Mouse (Mus musculus) lung, postnatal 10 days (tissue): ENCODE results near the gene Ctdspl.
A peak's percentile ranks its signal among the peaks of the same experiment; 100 is the strongest.

Experiments used
- DNase-seq: peaks from one replicate; pipeline ENCODE4 v3.0.0; 2021

The Ctdspl gene

GRCm38 (mm10) chr9:119070173-119070825 is 144.0 kb downstream of the Ctdspl start:
- DNase-seq: no peak

GRCm38 (mm10) chr9:119071786-119072185 is 145.5 kb downstream of the Ctdspl start:
- peak; percentile 35 for DNase-seq

GRCm38 (mm10) chr9:119073184-119073895 is 147.1 kb downstream of the Ctdspl start:
- peak; percentile 64 for DNase-seq

GRCm38 (mm10) chr9:119075685-119076084 is 149.4 kb downstream of the Ctdspl start:
- no peak for DNase-seq

- DNase-seq: no peak
Observed at GRCm38 (mm10) chr9:119080040-119080675, 153.9 kb downstream of the Ctdspl start.

GRCm38 (mm10) chr9:119082039-119082438 is 155.8 kb downstream of the Ctdspl start:
- no peak for DNase-seq

GRCm38 (mm10) chr9:119082656-119083430 is 156.6 kb downstream of the Ctdspl start:
- DNase-seq: no peak

- DNase-seq: no peak
Observed at GRCm38 (mm10) chr9:119083966-119084365, 157.7 kb downstream of the Ctdspl start.

GRCm38 (mm10) chr9:119086451-119086850 is 160.2 kb downstream of the Ctdspl start:
- DNase-seq: no peak

GRCm38 (mm10) chr9:119087309-119087708 is 161.1 kb downstream of the Ctdspl start:
- no peak for DNase-seq

- DNase-seq: peak; percentile 93
Observed at GRCm38 (mm10) chr9:119088148-119088801, 162.0 kb downstream of the Ctdspl start.

- DNase-seq: no peak
Observed at GRCm38 (mm10) chr9:119089437-119089836, 163.2 kb downstream of the Ctdspl start.

- DNase-seq: no peak
Observed at GRCm38 (mm10) chr9:119090462-119090861, 164.2 kb downstream of the Ctdspl start.

- no peak for DNase-seq
Observed at GRCm38 (mm10) chr9:119091581-119092310, 165.5 kb downstream of the Ctdspl start.

- peak; percentile 53 for DNase-seq
Observed at GRCm38 (mm10) chr9:119092473-119093418, 166.5 kb downstream of the Ctdspl start.
